Mouse (Mus musculus) cerebellum, postnatal 14 days (tissue): ENCODE results near the gene Mb.
"Not testable (repeated sequence)": the region's sequence is repeated elsewhere in the genome, so short reads cannot be mapped to it uniquely, and the experiment has no call there.

ENCODE experiments used
- DNase-seq, 2 experiments: peaks; one replicate each; pipeline ENCODE4 v3.0.0; 2021; ENCODE audit warnings: mixed read lengths in 2 of 2

The Mb gene

GRCm38 (mm10) chr15:77062746-77063145 lies 12.3 kb upstream of the Mb start:
- no peak for DNase-seq

DNA sequence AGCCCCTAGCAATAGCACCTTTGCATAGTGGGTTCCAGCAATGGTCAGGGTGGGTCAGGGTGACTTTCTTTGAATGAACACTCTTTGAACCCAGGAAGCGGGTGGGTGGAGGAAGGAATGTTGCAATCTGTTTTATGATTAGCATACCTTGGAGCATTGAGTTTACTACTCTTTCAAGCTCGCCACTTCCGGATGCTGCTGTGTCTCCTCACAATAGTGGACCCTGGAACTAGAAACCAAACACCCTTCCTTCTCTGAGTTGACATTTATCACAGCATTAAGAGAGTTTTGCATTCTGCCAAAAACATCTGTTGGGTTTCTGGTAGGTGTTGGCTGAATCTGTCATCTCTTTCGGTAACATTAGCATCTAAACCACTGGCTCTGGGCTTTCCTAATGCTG lies 8.9 kb upstream of the Mb start:
- DNase-seq: not testable (repeated sequence)

- DNase-seq: no peak
Measured at GRCm38 (mm10) chr15:77058566-77058965, 8.1 kb upstream of the Mb start.

DNA sequence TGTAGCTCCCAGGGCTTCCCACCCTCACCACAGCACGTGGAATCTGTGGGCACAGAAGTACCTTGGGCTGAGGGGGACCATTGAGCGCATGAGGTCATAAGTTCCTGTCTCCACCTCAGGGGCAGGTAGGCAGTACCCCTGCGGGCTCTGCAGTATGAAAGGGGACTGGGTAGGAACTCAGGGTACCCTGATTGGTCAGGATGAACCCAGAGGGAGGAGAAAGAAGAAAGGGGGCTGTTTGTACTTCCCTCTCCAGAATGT lies 6.3 kb upstream of the Mb start:
- no peak for DNase-seq

DNA sequence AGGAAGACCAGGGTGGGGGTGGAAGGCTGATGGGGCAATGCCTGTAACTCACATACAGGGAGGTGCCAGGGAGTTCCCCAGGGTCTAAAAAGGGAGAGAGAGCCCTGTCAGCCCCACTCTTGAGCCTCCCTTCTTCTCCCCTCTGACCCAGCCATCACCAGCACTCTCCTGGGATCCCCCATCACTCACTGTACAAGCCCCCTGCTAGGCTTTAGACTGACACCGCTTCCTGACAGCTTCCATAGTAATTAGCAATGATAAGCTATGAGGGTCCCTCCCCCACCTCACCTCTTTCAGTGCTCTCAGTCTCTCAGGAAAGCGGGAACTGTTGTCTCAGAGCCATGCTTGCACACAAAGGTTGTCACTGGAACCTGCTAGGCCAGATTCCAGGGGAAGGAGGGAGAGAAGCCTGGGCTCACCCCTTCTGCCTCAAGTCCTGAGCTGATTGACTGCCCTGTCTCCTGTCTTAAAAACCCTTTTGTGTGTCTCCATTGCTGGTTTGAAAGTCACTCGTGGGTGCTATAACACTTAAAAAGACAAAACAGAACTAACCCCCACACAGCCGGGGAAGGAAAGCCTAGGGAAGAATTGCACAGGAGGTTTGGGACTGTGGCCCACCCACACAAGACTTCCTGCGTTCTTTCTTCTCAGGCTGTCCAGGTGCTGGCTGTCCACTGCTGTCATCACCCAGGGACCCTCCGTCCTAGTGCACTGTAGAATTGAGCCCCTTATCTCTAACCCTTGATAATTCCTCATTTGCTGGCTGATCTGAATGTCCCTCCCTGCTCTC lies 5.7 kb upstream of the Mb start:
- no peak for DNase-seq

DNA sequence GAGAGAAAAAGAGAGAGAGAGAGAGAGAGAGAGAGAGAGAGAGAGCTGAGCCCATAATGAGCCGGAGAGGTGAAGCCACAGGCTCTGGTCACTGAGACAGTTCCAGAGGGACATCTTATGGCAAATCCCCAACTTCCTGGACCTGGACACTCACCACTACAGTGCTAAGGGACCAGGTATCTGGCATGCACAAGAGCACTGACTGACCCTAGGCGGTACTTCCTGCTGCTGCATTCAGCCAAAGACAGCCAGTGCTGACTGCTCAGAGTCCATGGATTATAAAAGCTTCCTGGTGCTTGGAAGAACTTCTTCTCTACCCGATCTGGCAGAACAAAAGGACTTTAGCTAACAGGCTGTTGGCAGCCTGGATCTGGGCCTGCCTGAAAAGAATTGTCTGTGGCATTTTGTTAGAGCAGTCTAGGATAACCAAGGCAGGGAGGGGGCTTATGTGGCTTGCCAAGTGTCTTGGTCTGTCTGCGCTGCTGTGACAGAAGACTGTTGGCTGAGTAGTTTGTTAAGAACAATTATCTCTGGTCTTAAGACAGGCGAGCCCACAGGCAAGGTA lies 4.2 kb upstream of the Mb start:
- DNase-seq: no peak

DNA sequence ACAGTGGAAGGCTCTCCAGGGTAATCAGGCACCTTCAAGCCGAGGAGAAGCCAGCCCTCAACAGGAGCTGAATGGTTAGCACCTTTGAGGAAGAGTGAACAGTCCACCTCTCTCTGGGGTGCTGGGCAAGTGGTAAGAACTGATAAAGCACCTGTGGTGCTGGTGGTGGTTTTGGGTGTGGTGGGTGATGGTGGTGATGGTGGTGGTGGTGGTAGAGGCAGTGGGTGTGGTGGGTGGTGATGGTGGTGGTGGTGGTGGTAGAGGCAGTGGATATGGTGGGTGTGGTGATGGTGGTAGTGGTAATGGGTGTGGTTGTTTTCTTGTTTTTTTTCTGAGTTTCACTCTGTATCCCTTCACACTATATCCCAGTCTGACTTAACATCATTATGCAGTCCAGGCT lies 2.6 kb upstream of the Mb start:
- no peak for DNase-seq

GRCm38 (mm10) chr15:77052176-77052575 lies 1.7 kb upstream of the Mb start:
- DNase-seq: no peak

DNA sequence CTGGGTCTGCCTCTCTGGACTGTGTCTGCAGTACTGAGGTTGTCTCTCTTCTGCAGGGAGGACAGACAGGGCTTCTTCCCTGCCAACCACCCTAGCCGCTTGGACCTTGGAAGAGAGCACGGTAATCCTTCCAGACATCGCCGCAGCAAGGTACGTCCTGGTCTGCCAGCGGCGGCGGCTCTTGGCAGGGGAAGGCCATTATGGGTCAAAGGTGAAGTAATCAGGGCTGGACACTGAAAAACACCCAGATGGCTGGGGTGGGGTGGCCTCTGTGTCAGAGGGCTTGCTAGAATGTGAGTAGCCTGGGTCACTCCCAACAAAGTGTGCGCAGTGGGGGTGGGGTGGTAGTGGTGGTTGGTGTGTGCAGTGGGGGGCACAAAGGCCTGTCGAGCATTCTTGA lies 4.9 kb downstream of the Mb start:
- DNase-seq: no peak

DNA sequence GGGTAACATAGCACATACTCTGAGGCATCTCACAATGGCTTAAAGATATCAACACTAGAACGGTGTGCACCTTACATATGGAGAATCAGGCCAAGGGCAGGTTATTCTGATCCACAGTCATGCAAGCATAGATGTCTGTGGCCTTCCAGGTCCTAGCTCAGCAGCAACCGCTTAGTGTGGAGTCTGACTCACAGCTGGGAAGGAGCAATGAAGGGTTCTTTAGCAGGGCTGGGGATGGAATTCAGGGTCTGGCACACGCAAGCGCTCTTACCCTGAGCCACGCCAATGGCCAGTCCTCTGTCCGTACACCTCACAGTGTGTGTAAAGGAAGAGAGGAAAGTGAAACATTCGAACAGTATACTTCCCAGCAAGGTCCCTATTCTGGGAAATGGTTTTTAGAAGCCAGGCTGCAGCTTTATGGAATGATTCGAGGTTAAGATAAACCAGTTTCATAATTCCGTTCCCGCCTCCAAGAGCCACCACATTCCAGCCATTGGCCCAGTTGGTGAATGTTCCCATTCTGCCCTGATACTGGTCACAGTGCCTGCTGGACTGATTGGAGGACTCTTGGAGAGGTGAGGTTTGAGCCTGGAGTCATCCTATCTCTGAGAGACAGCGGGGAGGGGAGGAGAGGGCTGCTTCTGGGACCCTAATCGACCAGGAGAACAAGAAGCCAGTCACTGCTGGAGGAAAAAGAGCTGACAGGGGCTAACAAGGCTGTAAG lies 5.7 kb downstream of the Mb start, which contains the start of gene Apol6:
TSS of gene Apol6 (plus strand) at position 133 of the 724 bp plus-strand sequence.
- DNase-seq: no peak

DNA sequence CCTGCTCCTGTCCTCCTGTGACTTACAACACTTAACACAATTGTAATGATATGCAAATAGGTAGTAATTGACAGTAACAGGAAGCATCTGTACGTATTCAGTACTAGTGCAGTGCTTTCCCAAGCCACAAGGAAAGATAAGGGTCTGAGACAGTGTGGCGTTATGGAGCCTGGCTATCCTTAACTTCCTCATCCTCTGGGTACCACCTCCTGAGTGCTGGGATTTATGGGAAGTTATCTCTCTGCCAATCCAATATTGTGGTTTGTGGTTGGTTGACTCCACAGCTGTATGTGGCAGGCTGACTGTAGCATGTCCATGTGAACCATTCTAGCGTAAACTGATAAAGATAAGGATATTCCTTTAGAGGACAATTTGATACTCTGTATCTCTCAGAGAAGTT lies 9.7 kb downstream of the Mb start:
- DNase-seq: no peak

DNA sequence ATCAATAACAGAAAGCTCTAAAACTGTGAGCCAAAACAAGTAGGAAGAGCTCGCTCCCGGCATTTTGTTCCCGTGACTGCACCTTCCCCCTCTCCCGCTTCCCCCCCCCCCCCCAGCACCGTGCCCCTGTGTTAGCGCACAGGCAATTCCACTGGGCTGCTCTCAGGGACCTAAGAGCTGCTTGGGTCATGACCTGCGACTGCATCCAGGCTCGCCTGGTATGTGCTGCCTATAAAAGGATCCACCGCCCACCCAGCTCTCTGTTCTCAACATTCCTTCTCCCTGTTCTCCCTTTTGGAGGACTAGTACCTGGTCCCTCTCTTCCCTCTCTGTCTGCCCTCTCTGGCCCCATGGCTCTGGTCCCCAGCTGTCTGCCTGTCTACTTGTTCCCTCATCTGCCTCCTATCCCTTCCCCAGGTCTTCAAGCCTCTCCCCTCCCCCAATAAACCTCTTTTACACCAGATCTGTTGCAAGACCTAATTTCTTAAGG lies 11.2 kb downstream of the Mb start:
- no peak for DNase-seq

- DNase-seq: no peak
Measured at GRCm38 (mm10) chr15:77037278-77038161, 12.9 kb downstream of the Mb start.

DNA sequence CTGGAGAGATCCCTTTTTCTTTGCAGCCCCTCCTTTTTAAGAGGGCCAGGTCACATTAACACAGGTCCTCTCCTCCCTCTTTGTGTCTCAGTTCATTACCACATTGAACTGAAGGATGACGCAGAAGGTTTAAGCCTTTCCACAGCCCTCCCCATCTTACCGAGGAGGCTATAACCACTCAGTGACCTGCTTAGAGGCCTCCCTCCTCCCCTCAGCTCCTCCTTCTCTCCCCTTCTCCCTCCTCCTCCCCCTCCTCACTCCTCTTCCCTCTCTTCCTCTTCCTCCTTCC lies 13.5 kb downstream of the Mb start:
- no peak for DNase-seq

DNA sequence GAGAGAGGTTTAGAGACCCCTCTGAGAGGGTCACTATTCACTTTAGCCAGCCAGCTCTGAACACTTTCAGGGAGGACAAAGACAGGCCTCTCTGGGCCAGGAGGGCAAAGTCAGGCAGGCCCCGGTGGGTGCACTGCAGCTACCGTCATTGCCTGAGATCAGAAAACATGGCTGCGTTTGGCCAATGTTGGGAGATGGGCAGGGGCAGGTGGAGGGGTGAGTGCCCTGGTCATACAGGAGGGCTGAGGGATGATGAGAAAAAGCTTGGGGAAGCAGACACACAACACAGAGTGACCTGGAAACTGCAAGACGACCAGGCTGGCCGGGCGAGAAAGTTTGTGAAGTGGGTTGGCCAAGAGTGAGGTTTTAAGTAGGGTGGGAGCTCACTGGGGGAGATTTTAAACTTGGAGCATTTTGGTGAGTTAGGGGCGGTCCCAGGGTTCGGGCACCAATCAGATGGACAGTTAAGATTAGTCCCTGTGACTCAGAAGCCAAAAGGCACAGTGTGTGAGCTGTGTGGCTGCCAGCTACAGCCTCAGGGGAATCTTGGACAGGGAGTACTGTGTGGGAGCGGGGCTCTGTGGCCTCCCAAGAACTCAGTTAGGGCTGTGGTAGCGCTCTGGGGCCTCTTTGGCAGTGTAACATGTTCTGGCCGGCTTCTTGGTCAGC lies 14.0 kb downstream of the Mb start:
- peak; percentile 52 to 58 for DNase-seq

DNA sequence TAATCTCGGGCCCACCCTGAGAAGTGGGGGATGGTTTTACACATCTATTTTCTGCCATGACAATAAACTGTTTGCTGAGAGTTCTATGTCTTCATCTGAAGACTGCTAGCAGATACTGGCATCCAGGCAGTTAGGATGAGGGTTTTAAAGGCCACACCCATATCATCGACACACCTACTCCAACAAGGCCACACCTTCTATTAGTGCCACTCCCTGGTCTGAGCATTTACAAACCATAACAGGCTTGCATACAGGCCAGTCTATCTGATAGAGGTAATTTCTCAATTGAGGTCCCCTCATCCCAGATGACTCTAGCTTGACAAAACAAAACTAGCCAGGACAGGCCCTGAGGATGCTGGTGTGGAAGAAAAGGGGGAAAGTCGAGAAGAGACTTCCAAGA lies 14.8 kb downstream of the Mb start:
- no peak for DNase-seq

GRCm38 (mm10) chr15:77034526-77034925 lies 15.9 kb downstream of the Mb start:
- DNase-seq: peak; percentile 86 to 91

DNA sequence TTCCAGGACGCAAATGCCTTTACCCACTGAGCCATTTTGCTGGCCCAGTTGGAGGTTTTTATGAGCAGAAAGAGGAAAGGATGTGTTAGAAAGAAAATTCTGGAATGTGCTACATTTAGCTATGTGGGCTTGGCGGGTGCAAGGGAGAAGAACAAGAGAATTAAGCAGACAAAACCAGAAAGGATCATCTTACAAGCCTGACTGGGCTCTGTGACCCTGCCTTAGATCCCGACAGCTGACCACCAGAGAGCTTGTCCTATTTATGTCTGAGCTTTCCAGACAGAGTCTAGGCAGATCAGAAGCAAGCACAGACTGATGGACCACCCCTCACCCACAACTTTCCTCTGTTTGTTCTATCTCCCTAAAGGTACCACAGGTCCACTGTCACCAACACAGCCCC lies 19.2 kb downstream of the Mb start:
- no peak for DNase-seq

DNA sequence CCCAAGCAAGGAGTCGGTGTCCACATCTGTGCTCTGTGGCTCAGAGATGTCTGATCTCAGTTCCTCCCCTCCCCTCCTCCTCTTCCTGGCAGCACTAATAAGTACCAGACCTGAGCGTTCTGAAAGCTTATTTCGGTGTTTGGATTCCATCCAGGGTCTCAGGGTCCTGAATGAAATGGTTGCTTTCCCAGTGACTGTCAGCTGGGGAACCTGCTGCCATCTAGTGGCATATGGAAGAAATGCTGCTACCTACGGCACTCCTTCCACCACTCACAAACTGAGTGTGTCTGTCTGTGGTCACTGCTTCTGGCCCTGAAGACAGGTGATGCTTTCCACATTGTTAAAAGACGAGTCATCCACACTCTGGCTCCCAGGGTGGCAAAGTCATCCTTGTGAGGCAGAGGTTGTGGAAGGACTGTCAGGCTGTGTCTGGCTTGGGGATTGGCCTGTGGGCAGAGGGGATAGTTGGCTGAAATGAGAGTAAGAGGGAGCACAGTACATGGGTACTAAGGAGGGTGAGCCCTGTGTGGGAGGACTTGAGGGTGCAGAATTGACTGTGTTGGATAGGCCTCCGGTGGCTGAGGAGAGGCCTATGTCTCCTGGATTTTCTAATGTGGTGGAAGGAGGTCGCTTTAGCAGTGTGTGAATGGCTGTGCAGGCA lies 21.0 kb downstream of the Mb start:
- DNase-seq: peak; percentile 83 to 85

GRCm38 (mm10) chr15:77027675-77028074 lies 22.8 kb downstream of the Mb start:
- no peak for DNase-seq

- DNase-seq: no peak
Measured at GRCm38 (mm10) chr15:77027117-77027516, 23.4 kb downstream of the Mb start.

GRCm38 (mm10) chr15:77025884-77026583 lies 24.4 kb downstream of the Mb start:
- DNase-seq: no peak
